Comparison of ENCODE assay signal across 8 mouse cellular contexts in genomic region chr5:106964513-106965014, GRCm38 (mm10). TPM values are rescaled to one million over a fixed set of nuclear protein-coding genes. Genes with fewer than 3 reads are reported as not detected.
DNase-seq lines count a peak whose midpoint lies in the region; ATAC-seq and TF ChIP-seq lines count a peak whose summit lies in the region.

No protein-coding gene starts in this region.

- WGBS in heart, embryonic 10.5 days, result under 1% methylated on average over 41 of the region's 41 CpGs
- WGBS in forebrain, embryonic 15.5 days, result under 1% methylated on average over 39 of the region's 41 CpGs
- WGBS in liver, embryonic 16.5 days (ENCODE audit: insufficient replicate concordance), result under 1% methylated on average over 41 of the region's 41 CpGs

- DNase-seq in heart, embryonic 10.5 days (ENCODE audit: low spot score), result no peak
- DNase-seq in heart, adult 8-10 months (ENCODE audit: low spot score), result no peak
- DNase-seq in G1E (ENCODE audit: low spot score), result peak; percentile 66
- no peak for DNase-seq in urinary bladder, postnatal 14 days (ENCODE audit: low spot score)
- no peak for DNase-seq in spleen, postnatal 10 days (ENCODE audit: low spot score in 2 of 2)
- DNase-seq in urinary bladder, postnatal 4 days (ENCODE audit: low spot score in 2 of 2), result no peak

- no peak for TF ChIP-seq CTCF in G1E (IDR thresholded peaks at IDR 0.05; ENCODE audit: low read depth, low read length)

- peak overlapping the region; percentile 83 for H3K4me3 ChIP-seq in heart, embryonic 10.5 days
- peak overlapping the region; percentile 97 for H3K4me3 ChIP-seq in G1E (ENCODE audit: low read depth, low read length)
- H3K4me3 ChIP-seq in forebrain, embryonic 15.5 days, result peak overlapping the region; percentile 91
- H3K4me3 ChIP-seq in liver, embryonic 16.5 days (ENCODE audit: low read depth, low read length), result peak overlapping the region; percentile 93

- peak; percentile 31; the same call in 1 of the 2 replicates for ATAC-seq in G1E (ENCODE audit: extremely low read depth, insufficient number of reproducible peaks, low FRiP score, poor library complexity, severe bottlenecking)
- ATAC-seq in forebrain, embryonic 15.5 days (replicated peaks), result peak; percentile 91
- peak; percentile 91 for ATAC-seq in liver, embryonic 16.5 days (ENCODE audit: low read depth)

- peak overlapping the region; percentile 96 for H3K27ac ChIP-seq in heart, embryonic 10.5 days
- H3K27ac ChIP-seq in forebrain, embryonic 15.5 days (replicated peaks), result peak overlapping the region; percentile 81
- H3K27ac ChIP-seq in liver, embryonic 16.5 days (ENCODE audit: low read length), result peak overlapping the region; percentile 85

- no peaks in the 10 kb centered on the region for H3K9me3 ChIP-seq in heart, embryonic 10.5 days
- no peaks in the 10 kb centered on the region for H3K9me3 ChIP-seq in G1E (replicated peaks)
- no peaks in the 10 kb centered on the region for H3K9me3 ChIP-seq in forebrain, embryonic 15.5 days
- no peaks in the 10 kb centered on the region for H3K9me3 ChIP-seq in liver, embryonic 16.5 days (replicated peaks; ENCODE audit: control insufficient read depth, low read length)

- H3K4me2 ChIP-seq in forebrain, embryonic 15.5 days (replicated peaks), result peak overlapping the region; percentile 80
- H3K4me2 ChIP-seq in liver, embryonic 16.5 days (ENCODE audit: low read depth, low read length), result peak overlapping the region; percentile 84

- no peaks in the 10 kb centered on the region for H3K27me3 ChIP-seq in heart, embryonic 10.5 days (ENCODE audit: insufficient read depth, poor library complexity, severe bottlenecking)
- H3K27me3 ChIP-seq in G1E (ENCODE audit: insufficient read depth, low read length), result no peaks in the 10 kb centered on the region
- H3K27me3 ChIP-seq in forebrain, embryonic 15.5 days, result no peaks in the 10 kb centered on the region
- no peaks in the 10 kb centered on the region for H3K27me3 ChIP-seq in liver, embryonic 16.5 days (ENCODE audit: control insufficient read depth, insufficient read depth, low read depth, low read length)

- H3K9ac ChIP-seq in forebrain, embryonic 15.5 days (replicated peaks), result peak overlapping the region; percentile 84
- H3K9ac ChIP-seq in liver, embryonic 16.5 days (ENCODE audit: low read depth, low read length), result peak overlapping the region; percentile 91

- peaks cover 20% of the 10 kb centered on the region for H3K36me3 ChIP-seq in heart, embryonic 10.5 days
- H3K36me3 ChIP-seq in G1E (replicated peaks), result peaks cover 27% of the 10 kb centered on the region
- 0 out of 2 replicates have a peak, but pooled peaks cover 6% of the 10 kb centered on the region for H3K36me3 ChIP-seq in forebrain, embryonic 15.5 days
- peaks cover 8% of the 10 kb centered on the region for H3K36me3 ChIP-seq in liver, embryonic 16.5 days (ENCODE audit: control insufficient read depth, insufficient read depth)

- H3K4me1 ChIP-seq in heart, embryonic 10.5 days, result peaks cover 17% of the 10 kb centered on the region
- peaks cover 22% of the 10 kb centered on the region for H3K4me1 ChIP-seq in G1E (ENCODE audit: insufficient read depth, low read depth, low read length)
- peaks cover 15% of the 10 kb centered on the region for H3K4me1 ChIP-seq in forebrain, embryonic 15.5 days
- peaks cover 9% of the 10 kb centered on the region for H3K4me1 ChIP-seq in liver, embryonic 16.5 days (ENCODE audit: control insufficient read depth, low read depth, low read length)

RNA-seq across cellular contexts. Expression of gene Cdc7, which starts 0.4 kb away (rescaled TPM):
- polyA plus RNA-seq in heart, embryonic 10.5 days (2016; fragmentation: Nextera tagmentation; extraction: Ambion mirVana), result 40.8 and 46.6 TPM in 2 replicates
- under 1 TPM; 0.28 to 0.76 (median 0.42) TPM for total RNA-seq in heart, adult 8-10 months (2022)
- total RNA-seq in G1E (2014; fragmentation: Nextera tagmentation) (33.5 and 37.7 TPM in 2 replicates), G1E (2017) (43.7 and 43.8 TPM in 2 replicates)
- 6.7 and 8.7 TPM in 2 replicates for polyA plus RNA-seq in G1E (2012)
- polyA plus RNA-seq in forebrain, embryonic 15.5 days (2015; fragmentation: Nextera tagmentation; extraction: Ambion mirVana), result 41.9 and 45.8 TPM in 2 replicates
- 15.0 and 15.9 TPM in 2 replicates for polyA plus RNA-seq in liver, embryonic 16.5 days (2015; fragmentation: Nextera tagmentation; extraction: Ambion mirVana)

RNA-seq across cellular contexts. Expression of gene Hfm1, which starts 38.4 kb away (rescaled TPM):
- 1.4 TPM in 2 replicates for polyA plus RNA-seq in heart, embryonic 10.5 days (2016; fragmentation: Nextera tagmentation; extraction: Ambion mirVana)
- total RNA-seq in heart, adult 8-10 months (2022), result not detected
- total RNA-seq in G1E (2014; fragmentation: Nextera tagmentation), result not detected in 2 replicates
- total RNA-seq in G1E (2017), result 0.12 TPM in 1 of 2 replicates, not detected in the other
- polyA plus RNA-seq in G1E (2012), result not detected in 2 replicates
- polyA plus RNA-seq in forebrain, embryonic 15.5 days (2015; fragmentation: Nextera tagmentation; extraction: Ambion mirVana), result 5.2 and 6.7 TPM in 2 replicates
- polyA plus RNA-seq in liver, embryonic 16.5 days (2015; fragmentation: Nextera tagmentation; extraction: Ambion mirVana), result 0.12 TPM in 1 of 2 replicates, not detected in the other

Comparison
In these comparisons a context has a peak if more than half of its experiments do, and no peak if none do; other contexts are left out.
1. ATAC-seq: peak in every context shown above with its lines; median percentile 91 in forebrain, embryonic 15.5 days; 91 in liver, embryonic 16.5 days; 31 in G1E.